Mouse (Mus musculus) gastrocnemius, postnatal 4 days (tissue): Measurements from ENCODE around the gene Usp20. TPM values are rescaled to one million over a fixed set of nuclear protein-coding genes. Genes with fewer than 3 reads are reported as not detected.

ENCODE experiments used
- DNase-seq, 2 experiments: peaks; one replicate each; pipeline ENCODE4 v3.0.0; 2021 to 2022; ENCODE audit warnings: low spot score in 2 of 2, mixed read lengths in 2 of 2
- total RNA-seq, 2 experiments: library from RNA; stranded (reverse); gene quantifications; 2 replicates each; pipeline ENCODE4 v1.2.3; 2021

Usp20 gene
- total RNA-seq, 2 experiments from 2014 or later = 40.0 to 44.8 TPM

- no peak for DNase-seq
These were observed 87.0 kb downstream of the Usp20 start for GRCm38 (mm10) chr2:31069114-31069445.

- no peak for DNase-seq
These were observed 87.4 kb downstream of the Usp20 start for GRCm38 (mm10) chr2:31069506-31069905.

Other genes with a start within 250 kb of the Usp20 start
- gene 1700001O22Rik, start 178.6 kb upstream of the Usp20 start, total RNA-seq = under 1 TPM; 0.69 to 0.88 TPM
- gene Ntmt1, start 174.5 kb upstream of the Usp20 start, total RNA-seq = 10 to 100 TPM; 29.2 to 32.8 TPM
- gene Asb6, start 151.9 kb upstream of the Usp20 start, total RNA-seq = 10 to 100 TPM; 13.4 to 18.9 TPM
- gene Prrx2, start 147.3 kb upstream of the Usp20 start, total RNA-seq = 10 to 100 TPM; 12.3 to 13.3 TPM
- 10 to 100 TPM in 1 of 2 experiments, 1 to 10 TPM in 1; 8.8 to 12.1 TPM for gene Ptges, start 52.4 kb upstream of the Usp20 start, total RNA-seq
- 10 to 100 TPM; 29.3 to 30.4 TPM for gene Tor1b, start 29.3 kb upstream of the Usp20 start, total RNA-seq
- gene Tor1a, start 14.3 kb upstream of the Usp20 start, total RNA-seq = 10 to 100 TPM; 21.4 to 23.1 TPM
- 10 to 100 TPM; 17.4 to 21.3 TPM for gene BC005624, start 78 bp upstream of the Usp20 start, total RNA-seq
- gene Fnbp1, start 159.7 kb downstream of the Usp20 start, total RNA-seq = 10 to 100 TPM; 33.8 to 37.3 TPM
- 10 to 100 TPM; 43.2 to 46.0 TPM for gene Gpr107, start 170.0 kb downstream of the Usp20 start, total RNA-seq